ENCODE assay signal across 8 mouse cellular contexts in genomic region chr10:81168521-81169244, GRCm38 (mm10). TPM values are rescaled to one million over a fixed set of nuclear protein-coding genes. Genes with fewer than 3 reads are reported as not detected.
DNase-seq lines count a peak whose midpoint lies in the region; ATAC-seq lines count a peak whose summit lies in the region.

No protein-coding gene starts in this region.

- DNase-seq in R1 (ENCODE audit: low read depth, low spot score) = peak; percentile 94
- DNase-seq in cerebellum, postnatal 14 days = peak; percentile 84 to 89
- DNase-seq in frontal cortex, postnatal 36 days (ENCODE audit: low spot score in 2 of 2) = peak; percentile 77 to 82
- DNase-seq in left cerebral cortex, postnatal 10 days (ENCODE audit: extremely low spot score in 1 of 2, low spot score in 2 of 2) = peak; percentile 69 to 92
- DNase-seq in right cerebral cortex, postnatal 14 days = peak; percentile 74
- peak; percentile 79 to 88 for DNase-seq in urinary bladder, postnatal 36 days (ENCODE audit: low spot score in 2 of 2)

- H3K9ac ChIP-seq in hindbrain, embryonic 15.5 days = peak overlapping the region; percentile 49

- ATAC-seq in hindbrain, embryonic 15.5 days (ENCODE audit: low FRiP score, low read depth) = no peak

- H3K4me3 ChIP-seq in hindbrain, embryonic 15.5 days = peak overlapping the region; percentile 76
- peak overlapping the region; percentile 97 for H3K4me3 ChIP-seq in megakaryocyte, embryonic 14.5 days (replicated peaks)

- H3K9me3 ChIP-seq in hindbrain, embryonic 15.5 days = no peaks in the 10 kb centered on the region
- no peaks in the 10 kb centered on the region for H3K9me3 ChIP-seq in megakaryocyte, embryonic 14.5 days

- peaks cover 3% of the 10 kb centered on the region; the same call in 1 of the 2 replicates for H3K36me3 ChIP-seq in hindbrain, embryonic 15.5 days
- peaks cover 21% of the 10 kb centered on the region for H3K36me3 ChIP-seq in megakaryocyte, embryonic 14.5 days (replicated peaks; ENCODE audit: low read length)

- no peaks in the 10 kb centered on the region for H3K27me3 ChIP-seq in hindbrain, embryonic 15.5 days
- H3K27me3 ChIP-seq in megakaryocyte, embryonic 14.5 days (replicated peaks) = no peaks in the 10 kb centered on the region

- H3K4me2 ChIP-seq in hindbrain, embryonic 15.5 days = peak overlapping the region; percentile 87

- WGBS in hindbrain, embryonic 15.5 days = 3% methylated on average over 29 of the region's 29 CpGs

- H3K27ac ChIP-seq in hindbrain, embryonic 15.5 days (replicated peaks) = peak overlapping the region; percentile 79

- intact Hi-C loops in left cerebral cortex, postnatal 10 days (cut with DNase I) = no loop called here

- peaks cover 51% of the 10 kb centered on the region for H3K4me1 ChIP-seq in hindbrain, embryonic 15.5 days (replicated peaks)
- H3K4me1 ChIP-seq in megakaryocyte, embryonic 14.5 days = peaks cover 60% of the 10 kb centered on the region

RNA-seq across cellular contexts. Expression of gene Pias4, which starts 1.0 kb away (rescaled TPM):
- 52.2 and 61.2 TPM in 2 replicates for polyA plus RNA-seq in hindbrain, embryonic 15.5 days (2015; fragmentation: Nextera tagmentation; extraction: Ambion mirVana)
- total RNA-seq in left cerebral cortex, postnatal 10 days (2021) = 10 to 100 TPM; 24.3 to 25.8 TPM
- polyA plus RNA-seq in megakaryocyte, embryonic 14.5 days (2012; ENCODE audit: insufficient read depth, low replicate concordance) = 95.2 and 184 TPM in 2 replicates

RNA-seq across cellular contexts. Expression of gene Eef2, which starts 7.7 kb away (rescaled TPM):
- 532 and 536 TPM in 2 replicates for polyA plus RNA-seq in hindbrain, embryonic 15.5 days (2015; fragmentation: Nextera tagmentation; extraction: Ambion mirVana)
- 1,000 to 10,000 TPM; 1,077 to 1,083 TPM for total RNA-seq in left cerebral cortex, postnatal 10 days (2021)
- polyA plus RNA-seq in megakaryocyte, embryonic 14.5 days (2012; ENCODE audit: insufficient read depth, low replicate concordance) = 439 and 1,295 TPM in 2 replicates

RNA-seq across cellular contexts. Expression of gene Dapk3, which starts 14.1 kb away (rescaled TPM):
- 69.7 and 70.1 TPM in 2 replicates for polyA plus RNA-seq in hindbrain, embryonic 15.5 days (2015; fragmentation: Nextera tagmentation; extraction: Ambion mirVana)
- total RNA-seq in left cerebral cortex, postnatal 10 days (2021) = 10 to 100 TPM; 64.1 to 72.7 TPM
- 168 TPM in 2 replicates for polyA plus RNA-seq in megakaryocyte, embryonic 14.5 days (2012; ENCODE audit: insufficient read depth, low replicate concordance)

RNA-seq across cellular contexts. Expression of gene 4930442H23Rik, which starts 15.0 kb away (rescaled TPM):
- polyA plus RNA-seq in hindbrain, embryonic 15.5 days (2015; fragmentation: Nextera tagmentation; extraction: Ambion mirVana) = 0.13 and 0.31 TPM in 2 replicates
- total RNA-seq in left cerebral cortex, postnatal 10 days (2021) = not detected
- not detected in 2 replicates for polyA plus RNA-seq in megakaryocyte, embryonic 14.5 days (2012; ENCODE audit: insufficient read depth, low replicate concordance)

RNA-seq across cellular contexts. Expression of gene Nmrk2, which starts 33.2 kb away (rescaled TPM):
- 0.10 TPM in 1 of 2 replicates, not detected in the other for polyA plus RNA-seq in hindbrain, embryonic 15.5 days (2015; fragmentation: Nextera tagmentation; extraction: Ambion mirVana)
- not detected for total RNA-seq in left cerebral cortex, postnatal 10 days (2021)
- polyA plus RNA-seq in megakaryocyte, embryonic 14.5 days (2012; ENCODE audit: insufficient read depth, low replicate concordance) = not detected in 2 replicates
